Mouse (Mus musculus) macrophage (primary cell): ENCODE measurements around the gene Arl15. TPM values are rescaled to one million over a fixed set of nuclear protein-coding genes. Genes with fewer than 3 reads are reported as not detected.

Experiments
- H3K27ac ChIP-seq: fragments of 350-480 bp; formaldehyde crosslinking; 2 replicates; pipeline ENCODE4 v1.9.0; 2021
- H3K36me3 ChIP-seq: fragments of 350-480 bp; formaldehyde crosslinking; 2 replicates; pipeline ENCODE4 v1.9.0; 2021; ENCODE audit errors: inconsistent target
- H3K4me3 ChIP-seq: fragments of 350-480 bp; formaldehyde crosslinking; 2 replicates; pipeline ENCODE4 v1.9.0; 2021; ENCODE audit errors: inconsistent target
- H3K79me2 ChIP-seq: fragments of 350-480 bp; formaldehyde crosslinking; 2 replicates; pipeline ENCODE4 v1.9.0; 2021; ENCODE audit errors: inconsistent target
- WGBS: methylation state at CpG from one replicate; pipeline ENCODE4 v1.1.7; 2026; ENCODE audit warnings: inconsistent platforms; ENCODE audit not compliant: missing documents; 5-methylcytosine and 5-hydroxymethylcytosine counted together
- polyA plus RNA-seq: library from polyadenylated mRNA; stranded (reverse); fragments of 250-400 nt; gene quantifications from 3 replicates; pipeline ENCODE4 v1.2.4, GENCODE M21; 2018; ENCODE audit warnings: inconsistent platforms

Gene Arl15
- polyA plus RNA-seq, 1 experiment from 2014 or later = 8.3 TPM

DNA sequence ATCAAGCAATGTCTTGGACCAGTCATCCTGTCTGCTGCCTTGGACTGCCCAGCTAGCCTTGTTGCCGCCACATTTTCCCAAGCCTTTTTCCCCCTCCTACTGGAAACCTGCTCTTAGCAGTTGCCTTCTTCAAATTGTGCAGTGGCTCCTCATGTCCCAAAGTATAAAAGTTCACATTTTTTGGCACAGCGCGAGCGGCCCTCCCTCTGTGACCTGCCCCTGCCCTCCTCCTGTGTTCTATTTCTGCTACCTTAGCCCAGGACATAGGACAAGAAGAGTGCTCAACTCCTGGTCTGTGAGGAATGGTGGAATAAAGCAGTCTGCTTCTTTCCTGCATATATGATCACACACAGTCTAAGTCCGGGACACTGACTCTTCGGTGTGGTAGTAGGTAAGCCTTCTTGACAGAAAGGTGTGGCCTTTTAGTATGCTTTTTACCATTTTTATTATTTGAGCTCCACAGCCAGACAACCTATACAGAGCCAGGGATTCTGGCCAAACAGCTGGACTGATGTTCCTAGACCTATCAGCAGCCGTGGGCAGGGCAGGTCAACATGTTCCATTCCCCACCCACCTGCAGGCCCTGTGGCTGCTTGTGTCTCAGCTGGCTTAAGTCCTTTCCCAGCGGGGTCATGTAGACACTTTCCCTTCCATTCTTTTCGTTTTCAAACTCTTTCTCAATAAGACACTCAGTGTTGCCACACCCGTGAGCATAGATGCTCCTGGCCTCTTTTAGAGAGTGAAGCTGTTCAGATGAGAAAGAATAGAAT is 293.6 kb downstream of the Arl15 start:
- Histone ChIP-seq H3K27ac (no peak overlapping the region), H3K79me2 (no peaks in the 10 kb centered on the region), H3K36me3 (no peaks in the 10 kb centered on the region), H3K4me3 (no peak overlapping the region)
- WGBS = 95% methylated on average over 10 of the region's 10 CpGs

DNA sequence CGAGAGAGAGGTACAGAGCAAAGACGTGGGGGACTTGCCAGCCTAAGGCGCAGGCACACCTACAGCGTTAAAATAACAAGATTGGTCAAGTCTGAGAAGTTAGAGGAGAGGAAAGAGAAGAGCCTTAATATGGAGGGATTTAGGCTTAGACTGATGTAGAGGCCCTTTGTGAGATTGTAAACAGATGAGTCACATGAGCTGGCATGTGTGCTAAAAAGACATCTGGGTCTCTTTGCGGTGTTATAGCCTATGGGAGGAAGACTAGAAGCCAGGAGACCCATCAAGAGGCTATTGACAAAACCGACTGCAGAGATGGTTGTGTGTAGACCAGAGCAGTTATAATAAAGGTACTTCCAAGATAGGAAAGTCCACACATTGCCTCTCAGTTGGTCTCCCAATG is 296.5 kb downstream of the Arl15 start:
- Histone ChIP-seq H3K4me3 (no peak overlapping the region), H3K79me2 (no peaks in the 10 kb centered on the region), H3K36me3 (no peaks in the 10 kb centered on the region), H3K27ac (no peak overlapping the region)
- 93% methylated on average over 6 of the region's 6 CpGs for WGBS

DNA sequence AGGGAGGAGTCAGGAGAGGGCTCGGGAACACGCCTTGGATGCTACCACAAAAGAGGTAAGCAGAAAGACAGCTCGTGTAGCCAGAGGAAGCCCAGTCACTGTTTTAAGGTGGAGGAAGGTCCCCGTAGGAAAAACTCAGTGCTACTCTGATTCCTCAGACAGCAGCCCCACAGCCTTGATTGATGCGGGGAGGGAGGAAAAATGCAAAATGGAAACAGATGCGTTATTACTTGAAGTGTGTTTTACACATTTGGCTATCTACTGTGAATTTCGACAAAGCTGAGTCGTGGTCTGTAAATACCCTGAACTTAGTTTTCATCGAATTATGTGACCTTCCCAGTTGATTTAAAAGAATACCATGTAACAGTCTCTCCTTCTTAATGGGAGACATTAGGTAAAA is 296.9 kb downstream of the Arl15 start:
- 92% methylated on average over 9 of the region's 9 CpGs for WGBS
- no peak overlapping the region for H3K4me3 ChIP-seq
- no peaks in the 10 kb centered on the region for H3K36me3 ChIP-seq
- no peak overlapping the region for H3K27ac ChIP-seq
- no peaks in the 10 kb centered on the region for H3K79me2 ChIP-seq

DNA sequence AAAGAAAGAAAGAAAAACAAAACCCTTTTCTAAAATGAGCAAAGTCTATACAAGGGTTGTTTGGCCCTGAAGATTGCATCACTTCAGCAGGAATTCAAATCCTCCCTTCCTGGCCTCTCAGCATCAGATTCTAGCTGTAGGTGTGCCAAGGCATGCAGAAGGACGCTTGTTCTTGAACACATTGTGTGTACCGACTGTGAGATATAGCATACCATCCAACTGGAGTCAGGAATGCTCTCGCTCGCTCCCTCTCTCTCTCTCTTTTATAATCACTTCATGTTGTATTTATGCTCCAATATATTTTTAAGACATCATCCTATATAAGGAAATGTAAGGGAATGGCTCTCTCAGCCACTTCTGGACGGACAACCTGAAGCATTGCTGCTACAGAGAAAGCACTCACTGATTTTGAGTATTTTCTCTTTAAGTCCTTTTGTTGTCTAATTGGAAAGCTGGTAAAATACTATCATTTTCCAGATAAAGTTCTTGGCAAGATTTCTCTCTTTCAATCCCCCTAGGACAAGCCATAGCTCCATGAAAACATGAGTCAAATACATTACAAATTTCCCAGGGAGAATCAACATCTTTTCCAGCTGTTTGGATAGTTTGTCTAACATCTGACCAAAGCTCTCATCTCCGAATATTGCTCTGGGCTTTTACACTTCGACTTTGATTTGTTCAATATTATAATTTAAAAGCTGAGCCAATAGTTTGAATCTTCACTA is 300.0 kb downstream of the Arl15 start:
- Histone ChIP-seq H3K4me3 (no peak overlapping the region), H3K27ac (no peak overlapping the region), H3K79me2 (no peaks in the 10 kb centered on the region), H3K36me3 (no peaks in the 10 kb centered on the region)
- 91% methylated on average over 7 of the region's 7 CpGs for WGBS

DNA sequence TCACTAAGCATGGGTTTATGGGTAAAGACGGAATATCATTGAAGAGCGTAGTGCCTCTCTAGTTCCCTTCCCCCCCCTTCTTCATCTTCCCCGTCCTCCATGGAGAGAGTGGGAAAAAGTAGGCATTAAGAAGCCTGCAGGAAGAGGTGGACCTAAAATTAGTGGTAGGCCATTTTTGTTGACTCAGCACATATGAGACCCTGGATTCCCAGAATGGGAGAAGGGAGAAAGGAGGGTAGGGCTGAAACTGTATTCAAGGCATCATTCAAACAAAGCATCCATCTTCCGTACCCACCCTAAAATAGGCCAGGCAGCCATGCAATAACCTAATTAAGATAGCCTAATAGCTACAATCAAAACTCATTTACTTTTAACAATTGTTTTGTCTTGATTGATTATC is 301.1 kb downstream of the Arl15 start:
- Histone ChIP-seq H3K79me2 (no peaks in the 10 kb centered on the region), H3K4me3 (no peak overlapping the region), H3K36me3 (no peaks in the 10 kb centered on the region), H3K27ac (no peak overlapping the region)
- 96% methylated on average over 4 of the region's 4 CpGs for WGBS

DNA sequence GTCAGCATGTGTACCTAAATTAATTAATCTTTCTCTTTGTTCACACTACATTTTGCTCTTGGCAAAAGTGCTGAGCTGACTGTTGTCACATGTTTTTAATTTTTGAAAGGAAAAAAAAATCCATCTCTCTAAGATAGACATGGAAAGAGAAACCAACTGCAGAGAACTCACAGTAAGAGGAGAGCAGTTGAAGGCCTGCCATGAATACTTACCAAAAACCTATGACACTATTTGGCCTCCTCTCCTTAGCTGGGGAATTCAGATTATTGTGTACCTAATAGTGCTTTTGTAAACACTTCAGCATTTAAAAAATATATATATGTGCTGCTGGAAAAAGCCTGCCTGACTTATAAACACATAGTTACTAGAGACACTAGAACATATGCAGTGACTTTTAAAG is 302.1 kb downstream of the Arl15 start:
- H3K36me3 ChIP-seq = no peaks in the 10 kb centered on the region
- H3K4me3 ChIP-seq = no peak overlapping the region
- no peak overlapping the region for H3K27ac ChIP-seq
- H3K79me2 ChIP-seq = no peaks in the 10 kb centered on the region

DNA sequence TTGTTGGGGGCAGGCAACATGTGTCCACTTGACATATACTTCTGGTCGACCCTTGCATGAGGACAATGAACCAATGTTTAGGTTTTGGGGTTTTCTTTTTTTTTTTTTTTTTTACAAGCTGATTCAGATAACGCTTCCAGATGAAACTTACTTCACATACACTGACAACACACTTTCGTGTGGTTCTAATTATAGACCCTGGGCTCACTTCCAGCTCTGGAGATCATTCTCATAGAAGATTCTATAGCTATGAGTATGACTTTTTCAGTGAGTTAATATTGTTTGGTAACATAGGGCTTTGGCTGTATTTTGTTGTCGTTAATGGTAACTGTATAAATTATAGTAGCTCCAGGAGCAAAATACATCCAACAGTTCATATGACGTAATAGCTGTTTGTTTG is 306.9 kb downstream of the Arl15 start:
- Histone ChIP-seq H3K27ac (no peak overlapping the region), H3K36me3 (no peaks in the 10 kb centered on the region), H3K79me2 (no peaks in the 10 kb centered on the region), H3K4me3 (no peak overlapping the region)
- WGBS = 92% methylated on average over 5 of the region's 5 CpGs

DNA sequence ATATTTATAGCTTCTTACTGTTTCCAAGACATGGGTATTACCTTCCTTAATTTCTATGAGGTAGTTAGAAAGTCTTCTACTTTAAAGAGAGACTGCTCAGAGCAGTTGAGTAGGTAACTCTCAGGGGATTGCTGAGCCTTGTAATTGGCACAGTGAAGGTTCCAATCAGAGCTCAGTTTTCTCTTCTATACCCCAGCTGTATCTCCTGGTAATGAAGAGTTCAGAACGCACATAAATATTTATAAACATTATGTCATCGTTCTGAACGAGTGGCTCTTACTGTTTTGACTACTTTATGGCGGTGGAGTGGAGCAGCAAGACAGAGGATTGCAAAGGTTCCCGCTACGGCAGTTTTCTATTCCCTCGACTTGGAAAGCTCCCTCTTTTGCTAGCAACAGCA is 311.8 kb downstream of the Arl15 start:
- WGBS = 88% methylated on average over 7 of the region's 7 CpGs
- Histone ChIP-seq H3K4me3 (no peak overlapping the region), H3K36me3 (no peaks in the 10 kb centered on the region), H3K27ac (no peak overlapping the region), H3K79me2 (no peaks in the 10 kb centered on the region)

DNA sequence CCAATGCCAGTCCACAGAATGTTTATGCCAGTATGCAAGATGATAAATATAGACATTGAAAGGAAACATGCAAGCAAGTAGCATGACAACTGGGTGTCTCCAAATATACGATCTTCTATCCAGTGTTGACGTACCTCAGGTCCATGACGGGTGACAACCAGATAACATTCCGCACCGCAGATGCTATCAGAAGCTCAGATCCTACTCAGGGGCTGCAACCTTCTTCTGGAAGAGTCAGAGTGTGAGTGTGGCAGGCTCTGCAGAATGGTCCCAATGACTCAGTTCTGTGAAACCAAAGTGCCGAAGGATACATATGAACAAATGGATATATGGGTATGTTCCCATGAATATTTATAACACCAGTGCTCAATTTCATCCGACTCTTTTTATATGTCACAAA is 313.2 kb downstream of the Arl15 start:
- Histone ChIP-seq H3K36me3 (no peaks in the 10 kb centered on the region), H3K79me2 (no peaks in the 10 kb centered on the region), H3K4me3 (no peak overlapping the region), H3K27ac (no peak overlapping the region)
- 95% methylated on average over 7 of the region's 7 CpGs for WGBS

DNA sequence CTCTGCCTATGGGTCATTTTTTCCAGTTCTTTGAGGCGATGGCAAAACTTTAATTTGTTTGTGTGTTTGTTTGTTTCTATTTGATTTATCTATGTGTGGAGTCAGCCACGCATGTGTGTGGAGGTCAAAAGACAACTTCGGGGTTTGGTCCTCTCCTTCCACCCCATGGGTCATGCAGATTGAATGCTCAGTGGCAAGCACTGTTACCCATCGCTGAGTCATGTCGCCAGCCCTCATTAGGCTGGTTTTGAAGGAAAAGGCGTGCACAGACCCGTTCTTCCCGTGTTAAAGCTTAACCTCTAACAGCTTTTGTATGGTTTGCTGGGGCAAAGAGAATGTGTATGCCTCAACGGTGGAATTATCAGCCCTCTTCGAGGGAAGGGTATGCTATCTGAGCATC is 315.1 kb downstream of the Arl15 start:
- Histone ChIP-seq H3K79me2 (no peaks in the 10 kb centered on the region), H3K36me3 (no peaks in the 10 kb centered on the region), H3K4me3 (no peak overlapping the region), H3K27ac (no peak overlapping the region)
- whole genome bisulfite sequencing = 93% methylated on average over 10 of the region's 10 CpGs

DNA sequence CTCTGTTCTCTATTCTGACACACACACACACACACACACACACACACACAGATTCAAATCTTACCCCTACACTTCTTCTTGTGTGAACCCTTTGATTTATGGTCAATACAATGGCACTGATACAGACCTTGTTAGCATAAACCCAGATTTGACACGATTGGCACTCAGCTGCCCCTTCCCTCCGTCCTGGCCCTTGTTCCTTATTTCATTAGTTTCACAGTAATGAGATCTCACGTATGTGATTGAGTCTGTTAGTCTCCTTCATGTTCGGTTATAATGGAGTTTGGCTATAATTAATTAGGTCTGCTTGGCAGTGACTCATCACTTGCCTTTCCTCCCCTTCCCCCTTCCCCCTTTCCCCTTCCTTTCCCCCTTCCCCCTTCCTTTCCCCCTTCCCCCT is 315.5 kb downstream of the Arl15 start:
- WGBS = 81% methylated on average over 4 of the region's 4 CpGs
- Histone ChIP-seq H3K36me3 (no peaks in the 10 kb centered on the region), H3K27ac (no peak overlapping the region), H3K4me3 (no peak overlapping the region), H3K79me2 (no peaks in the 10 kb centered on the region)

DNA sequence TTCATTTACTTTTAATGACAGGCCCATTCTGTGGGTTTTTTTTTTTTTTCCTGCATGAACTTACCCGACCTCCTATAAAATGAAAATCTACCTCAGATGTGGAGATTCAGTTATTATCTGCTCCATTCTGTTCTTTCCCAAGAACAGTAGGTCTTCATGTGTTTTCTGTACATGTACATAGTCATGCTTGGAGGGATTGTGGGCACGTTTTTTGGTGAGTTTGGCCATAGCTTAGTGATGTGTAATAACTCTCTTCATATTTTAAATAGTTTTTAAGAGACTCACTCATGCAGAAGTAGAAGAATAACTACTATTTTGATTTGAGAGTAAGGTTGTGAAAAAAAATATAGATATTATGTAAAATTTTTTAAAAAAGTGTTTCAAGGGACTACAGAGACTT is 319.2 kb downstream of the Arl15 start:
- H3K36me3 ChIP-seq = no peaks in the 10 kb centered on the region
- no peaks in the 10 kb centered on the region for H3K79me2 ChIP-seq
- no peak overlapping the region for H3K4me3 ChIP-seq
- no peak overlapping the region for H3K27ac ChIP-seq
- 90% methylated on average over 2 of the region's 2 CpGs for WGBS

DNA sequence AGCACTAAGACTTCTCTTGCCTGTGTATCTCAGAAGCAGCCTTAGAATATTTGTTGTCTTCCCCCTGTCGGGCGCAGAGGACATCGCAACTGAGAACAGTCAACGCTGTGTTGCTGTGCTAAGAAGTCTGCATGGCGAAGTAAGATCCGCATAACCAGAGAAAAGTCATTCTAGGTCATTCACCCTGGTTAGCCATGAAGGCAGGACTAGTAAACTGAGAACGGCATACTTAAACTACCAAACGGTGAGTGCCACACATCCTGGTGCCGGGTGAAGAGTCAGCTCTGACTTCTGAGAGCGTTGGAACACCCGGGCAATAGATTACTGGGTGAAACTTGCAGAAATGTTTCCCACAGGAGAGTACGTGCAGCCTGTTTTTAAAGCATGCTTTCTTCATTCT is 320.3 kb downstream of the Arl15 start:
- WGBS = 94% methylated on average over 12 of the region's 12 CpGs
- no peak overlapping the region for H3K4me3 ChIP-seq
- H3K27ac ChIP-seq = no peak overlapping the region

DNA sequence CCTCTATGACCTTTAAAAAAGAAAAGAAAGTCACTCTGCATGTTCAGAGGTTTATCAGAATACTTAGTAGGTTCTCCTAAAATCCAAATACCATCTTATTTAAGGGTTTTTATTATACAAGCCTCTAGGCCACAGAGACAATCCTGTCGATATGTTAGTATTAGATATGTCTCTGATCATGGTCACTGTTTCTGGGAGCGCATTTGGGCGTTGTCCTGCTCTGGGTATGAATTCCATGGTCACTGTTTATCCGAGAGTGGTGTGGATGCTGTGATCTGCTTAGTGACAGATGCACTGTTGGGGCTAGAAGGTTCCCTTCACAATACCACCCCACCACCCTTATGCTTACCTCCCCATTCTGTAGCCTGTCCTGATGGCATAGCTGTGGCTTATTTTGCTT is 320.8 kb downstream of the Arl15 start:
- H3K27ac ChIP-seq = no peak overlapping the region
- H3K36me3 ChIP-seq = no peaks in the 10 kb centered on the region
- H3K79me2 ChIP-seq = no peaks in the 10 kb centered on the region
- H3K4me3 ChIP-seq = no peak overlapping the region
- 95% methylated on average over 4 of the region's 4 CpGs for WGBS

More for the DNA sequence above, 320.3 kb downstream of the Arl15 start:
- Histone ChIP-seq H3K79me2 (no peaks in the 10 kb centered on the region), H3K36me3 (no peaks in the 10 kb centered on the region)

DNA sequence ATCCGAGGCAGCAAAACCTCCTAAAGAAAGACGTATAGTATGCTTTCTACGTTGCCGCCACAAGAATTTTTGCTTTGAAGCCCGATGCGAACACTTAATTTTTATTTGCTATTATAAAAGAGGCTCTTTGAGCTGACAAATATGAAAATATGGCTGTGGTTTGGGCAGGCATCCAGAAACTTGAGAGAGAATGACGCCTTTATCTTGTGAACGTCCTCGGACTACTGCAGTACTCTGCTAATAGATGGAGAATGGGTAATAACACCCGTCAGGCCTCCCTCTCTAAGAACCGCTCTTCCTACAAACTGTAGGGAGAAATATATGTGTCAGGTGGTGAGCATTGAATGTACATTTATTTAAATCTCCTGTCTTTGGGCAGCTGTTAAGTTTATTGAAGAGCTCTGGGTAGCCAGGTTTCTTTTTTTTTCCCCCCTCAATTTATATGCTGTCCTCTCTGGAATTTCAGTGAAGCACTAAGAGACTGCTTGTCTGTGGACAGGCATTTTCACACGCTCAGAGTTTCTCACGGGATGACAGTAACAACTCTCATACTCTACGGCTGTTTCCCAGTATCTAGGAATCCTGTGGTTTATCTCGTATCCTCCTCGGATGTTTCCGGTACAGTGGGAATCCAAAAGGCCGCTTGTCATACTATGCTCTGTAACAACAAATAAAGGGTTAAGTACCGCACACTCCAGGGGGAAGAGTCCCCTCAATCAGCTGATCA is 324.0 kb downstream of the Arl15 start:
- 94% methylated on average over 19 of the region's 19 CpGs for WGBS
- no peaks in the 10 kb centered on the region for H3K79me2 ChIP-seq
- no peak overlapping the region for H3K27ac ChIP-seq
- H3K4me3 ChIP-seq = no peak overlapping the region
- H3K36me3 ChIP-seq = no peaks in the 10 kb centered on the region
